7 mouse cellular contexts compared by ENCODE assay signal in genomic region chr16:90220026-90220891, GRCm38 (mm10). TPM values are rescaled to one million over a fixed set of nuclear protein-coding genes. Genes with fewer than 3 reads are reported as not detected.
DNase-seq lines count a peak whose midpoint lies in the region; ATAC-seq lines count a peak whose summit lies in the region.

Sod1 (plus strand) TSS chr16:90220754.

- no peaks in the 10 kb centered on the region for H3K27me3 ChIP-seq in embryonic facial prominence, embryonic 11.5 days (ENCODE audit: control insufficient read depth, insufficient read depth, low read length)
- no peaks in the 10 kb centered on the region; the same call in 1 of the 2 replicates for H3K27me3 ChIP-seq in limb, embryonic 11.5 days (ENCODE audit: control insufficient read depth, insufficient read depth, low read length)
- H3K27me3 ChIP-seq in midbrain, embryonic 14.5 days (ENCODE audit: control insufficient read depth, insufficient read depth, low read length) = no peaks in the 10 kb centered on the region

- peak within 1 kb of the TSS; percentile 64 for H3K4me2 ChIP-seq in embryonic facial prominence, embryonic 11.5 days (ENCODE audit: low read depth, low read length)
- H3K4me2 ChIP-seq in limb, embryonic 11.5 days (ENCODE audit: low read depth, severe bottlenecking) = peak within 1 kb of the TSS; percentile 67
- peak within 1 kb of the TSS; percentile 91 for H3K4me2 ChIP-seq in midbrain, embryonic 14.5 days (ENCODE audit: low read length)

- peak within 1 kb of the TSS; percentile 85 for H3K9ac ChIP-seq in embryonic facial prominence, embryonic 11.5 days (replicated peaks; ENCODE audit: low read length)
- H3K9ac ChIP-seq in limb, embryonic 11.5 days (ENCODE audit: low read length) = peak within 1 kb of the TSS; percentile 89
- peak within 1 kb of the TSS; percentile 91 for H3K9ac ChIP-seq in midbrain, embryonic 14.5 days (replicated peaks; ENCODE audit: low read length)

- no peaks in the 10 kb centered on the region for H3K9me3 ChIP-seq in embryonic facial prominence, embryonic 11.5 days (replicated peaks; ENCODE audit: control insufficient read depth, low read length)
- H3K9me3 ChIP-seq in limb, embryonic 11.5 days (ENCODE audit: control insufficient read depth, low read length) = no peaks in the 10 kb centered on the region
- H3K9me3 ChIP-seq in midbrain, embryonic 14.5 days (ENCODE audit: control insufficient read depth, low read length) = no peaks in the 10 kb centered on the region

- peak; percentile 99 for DNase-seq in adrenal gland, postnatal 14 days
- DNase-seq in embryonic facial prominence, embryonic 11.5 days (ENCODE audit: low spot score) = peak; percentile 98
- DNase-seq in heart, adult 11 months = peak; percentile 99
- peak; percentile 97 for DNase-seq in kidney, adult 18-20 months
- peak; percentile 99 for DNase-seq in limb, embryonic 11.5 days (ENCODE audit: low spot score)
- DNase-seq in midbrain, embryonic 14.5 days = peak; percentile 98
- DNase-seq in spleen, adult 18-20 months = peak; percentile 95 to 98

- peak within 1 kb of the TSS; percentile 88 for H3K4me3 ChIP-seq in embryonic facial prominence, embryonic 11.5 days (ENCODE audit: low read depth, low read length)
- H3K4me3 ChIP-seq in limb, embryonic 11.5 days (ENCODE audit: low read depth, low read length) = peak within 1 kb of the TSS; percentile 88
- H3K4me3 ChIP-seq in midbrain, embryonic 14.5 days (replicated peaks; ENCODE audit: low read depth, low read length) = peak within 1 kb of the TSS; percentile 85

- peak; percentile 96 for ATAC-seq in embryonic facial prominence, embryonic 11.5 days (replicated peaks; ENCODE audit: insufficient number of reproducible peaks, low FRiP score, low TSS enrichment, low read depth)
- ATAC-seq in limb, embryonic 11.5 days (ENCODE audit: insufficient number of reproducible peaks, low FRiP score, low TSS enrichment, low read depth) = peak; percentile 96
- ATAC-seq in midbrain, embryonic 14.5 days (ENCODE audit: low FRiP score, low TSS enrichment) = peak; percentile 96

- peak within 1 kb of the TSS; percentile 75 for H3K27ac ChIP-seq in embryonic facial prominence, embryonic 11.5 days (replicated peaks; ENCODE audit: low read depth, low read length)
- peak within 1 kb of the TSS; percentile 85 for H3K27ac ChIP-seq in limb, embryonic 11.5 days (replicated peaks; ENCODE audit: low read depth, low read length)
- peak within 1 kb of the TSS; percentile 89 for H3K27ac ChIP-seq in midbrain, embryonic 14.5 days (replicated peaks; ENCODE audit: low read depth, low read length)

- H3K4me1 ChIP-seq in embryonic facial prominence, embryonic 11.5 days (ENCODE audit: control insufficient read depth, insufficient read depth, low read length) = no peaks in the 10 kb centered on the region
- 0 out of 2 replicates have a peak, but pooled peaks cover 3% of the 10 kb centered on the region for H3K4me1 ChIP-seq in limb, embryonic 11.5 days (ENCODE audit: control insufficient read depth, insufficient read depth, low read length)
- peaks cover 15% of the 10 kb centered on the region for H3K4me1 ChIP-seq in midbrain, embryonic 14.5 days (ENCODE audit: control insufficient read depth, insufficient read depth, low read length)

- H3K36me3 ChIP-seq in embryonic facial prominence, embryonic 11.5 days (replicated peaks; ENCODE audit: control insufficient read depth, insufficient read depth, low read depth, low read length) = peaks cover 3% of the 10 kb centered on the region
- peaks cover 9% of the 10 kb centered on the region for H3K36me3 ChIP-seq in limb, embryonic 11.5 days (ENCODE audit: control insufficient read depth, insufficient read depth, low read length)
- H3K36me3 ChIP-seq in midbrain, embryonic 14.5 days (ENCODE audit: control insufficient read depth, insufficient read depth, low read length) = peaks cover 12% of the 10 kb centered on the region

- WGBS in embryonic facial prominence, embryonic 11.5 days = 1% methylated on average over 63 of the region's 63 CpGs
- WGBS in limb, embryonic 11.5 days = 2% methylated on average over 63 of the region's 63 CpGs
- WGBS in midbrain, embryonic 14.5 days = 2% methylated on average over 63 of the region's 63 CpGs

RNA-seq across cellular contexts. Expression of gene Sod1, which starts in this region (rescaled TPM):
- total RNA-seq in adrenal gland, postnatal 14 days (2021) = 1,154 and 1,200 TPM in 2 replicates
- 1,220 and 1,273 TPM in 2 replicates for polyA plus RNA-seq in embryonic facial prominence, embryonic 11.5 days (2014; fragmentation: Nextera tagmentation; extraction: Ambion mirVana)
- 1,355 and 1,400 TPM in 2 replicates for polyA plus RNA-seq in limb, embryonic 11.5 days (2014; fragmentation: Nextera tagmentation; extraction: Ambion mirVana)
- polyA plus RNA-seq in midbrain, embryonic 14.5 days (2014; fragmentation: Nextera tagmentation; extraction: Ambion mirVana) = 866 and 988 TPM in 2 replicates

Comparison
In these comparisons a context has a peak if more than half of its experiments do, and no peak if none do; other contexts are left out.
1. Peak in every context shown above with its lines: DNase-seq, ATAC-seq, H3K4me3 ChIP-seq and H3K27ac ChIP-seq.